Mouse (Mus musculus) v-Abl transformed pro-B cells (cell line): ENCODE measurements around the gene Lrrc32.

ENCODE experiments used
- in situ Hi-C, 2 experiments: fragments of 400-800 bp; cut with MboI; formaldehyde crosslinking; loops; one replicate each; pipeline ENCODE4 v1.15.1; 2025; ENCODE audit not compliant: unreplicated experiment in 2 of 2

Gene Lrrc32

GRCm38 (mm10) chr7:98486471-98486917 lies 2.6 kb upstream of the Lrrc32 start:
- in situ Hi-C loops, result loop anchor here (5.0 to 10.0 kb wide), 5 partner anchors 41 to 598 kb away; partner anchors contain the start of gene Thap12 (in 1 of the 2)

- in situ Hi-C loops, result loop anchor here (5.0 to 10.0 kb wide), 5 partner anchors 40 to 597 kb away; partner anchors contain the start of gene Thap12 (in 1 of the 2)
Observed at GRCm38 (mm10) chr7:98487202-98487980, 1.7 kb upstream of the Lrrc32 start.

GRCm38 (mm10) chr7:98488398-98489130 lies 519 bp upstream of the Lrrc32 start:
- in situ Hi-C loops, result loop anchor here (5.0 to 10.0 kb wide), 5 partner anchors 39 to 596 kb away; partner anchors contain the start of gene Thap12 (in 1 of the 2)

GRCm38 (mm10) chr7:98489623-98490084 lies 571 bp downstream of the Lrrc32 start:
- in situ Hi-C loops, result loop anchor here (5.0 to 10.0 kb wide), 5 partner anchors 38 to 595 kb away; partner anchors contain the start of gene Thap12 (in 1 of the 2)

GRCm38 (mm10) chr7:98490328-98490727 lies 1.2 kb downstream of the Lrrc32 start:
- in situ Hi-C loops, result no loop called here

GRCm38 (mm10) chr7:98490911-98491310 lies 1.8 kb downstream of the Lrrc32 start:
- in situ Hi-C loops, result no loop called here

GRCm38 (mm10) chr7:98491451-98492200 lies 2.5 kb downstream of the Lrrc32 start:
- in situ Hi-C loops, result no loop called here

GRCm38 (mm10) chr7:98492331-98492730 lies 3.2 kb downstream of the Lrrc32 start:
- in situ Hi-C loops, result no loop called here

GRCm38 (mm10) chr7:98493307-98493706 lies 4.2 kb downstream of the Lrrc32 start:
- in situ Hi-C loops, result no loop called here

- in situ Hi-C loops, result no loop called here
Observed at GRCm38 (mm10) chr7:98493901-98494480, 4.9 kb downstream of the Lrrc32 start.

- in situ Hi-C loops, result no loop called here
Observed at GRCm38 (mm10) chr7:98495591-98495990, 6.5 kb downstream of the Lrrc32 start.

GRCm38 (mm10) chr7:98497451-98497850 lies 8.4 kb downstream of the Lrrc32 start:
- in situ Hi-C loops, result no loop called here

GRCm38 (mm10) chr7:98498101-98498500 lies 9.0 kb downstream of the Lrrc32 start:
- in situ Hi-C loops, result no loop called here

GRCm38 (mm10) chr7:98498656-98499560 lies 9.8 kb downstream of the Lrrc32 start:
- in situ Hi-C loops, result no loop called here

- in situ Hi-C loops, result no loop called here
Observed at GRCm38 (mm10) chr7:98499561-98500292, 10.6 kb downstream of the Lrrc32 start.

- in situ Hi-C loops, result no loop called here
Observed at GRCm38 (mm10) chr7:98500470-98500869, 11.4 kb downstream of the Lrrc32 start.

- in situ Hi-C loops, result no loop called here
Observed at GRCm38 (mm10) chr7:98501078-98501477, 12.0 kb downstream of the Lrrc32 start.

GRCm38 (mm10) chr7:98502921-98503320 lies 13.8 kb downstream of the Lrrc32 start:
- in situ Hi-C loops, result no loop called here
